8 mouse cellular contexts compared by ENCODE assay signal in the genomic region with DNA sequence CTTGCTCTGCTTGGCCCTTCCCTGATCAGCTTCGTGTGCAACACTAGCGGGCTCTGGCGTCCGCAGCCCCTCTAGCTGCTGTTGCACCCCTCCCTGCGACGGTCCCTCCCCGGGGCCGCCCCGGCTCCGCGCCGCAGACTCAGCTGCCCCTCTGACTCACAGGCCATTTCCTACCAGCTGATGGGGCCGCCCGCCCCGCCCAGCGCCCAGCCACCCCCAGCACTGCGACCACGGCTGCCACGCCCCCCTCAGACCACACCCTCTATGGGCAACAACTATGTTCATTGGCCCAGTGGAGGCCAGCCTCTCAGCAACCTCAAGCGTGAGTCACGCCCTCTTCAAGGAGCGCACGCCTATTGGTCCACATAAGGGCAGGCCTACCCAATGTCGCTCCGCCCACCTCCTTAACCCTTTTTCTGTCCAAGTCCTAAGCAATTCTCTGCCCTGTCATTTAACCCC. TPM values are rescaled to one million over a fixed set of nuclear protein-coding genes. Genes with fewer than 3 reads are reported as not detected.
DNase-seq lines count a peak whose midpoint lies in the region; ATAC-seq and TF ChIP-seq lines count a peak whose summit lies in the region.

No protein-coding gene starts in this region.

- peaks cover 4% of the 10 kb centered on the region for H3K4me1 ChIP-seq in bone marrow, adult 2 months (ENCODE audit: control insufficient read depth, insufficient read depth, low read length)
- H3K4me1 ChIP-seq in embryonic facial prominence, embryonic 15.5 days: peaks cover 32% of the 10 kb centered on the region
- peaks cover 22% of the 10 kb centered on the region for H3K4me1 ChIP-seq in kidney, embryonic 14.5 days (ENCODE audit: control insufficient read depth, insufficient read depth, low read length)
- H3K4me1 ChIP-seq in limb, embryonic 15.5 days: peaks cover 37% of the 10 kb centered on the region

- peaks cover 12% of the 10 kb centered on the region; the same call in 1 of the 2 replicates for H3K36me3 ChIP-seq in embryonic facial prominence, embryonic 15.5 days
- H3K36me3 ChIP-seq in kidney, embryonic 14.5 days (ENCODE audit: control insufficient read depth, insufficient read depth, low read length): peaks cover 6% of the 10 kb centered on the region; the same call in 1 of the 2 replicates
- H3K36me3 ChIP-seq in limb, embryonic 15.5 days: peaks cover 16% of the 10 kb centered on the region

- ATAC-seq in embryonic facial prominence, embryonic 15.5 days (ENCODE audit: insufficient number of reproducible peaks, low FRiP score, low TSS enrichment, low read depth): peak; percentile 99
- ATAC-seq in kidney, embryonic 14.5 days (ENCODE audit: low FRiP score, low TSS enrichment): peak; percentile 97
- ATAC-seq in limb, embryonic 15.5 days (ENCODE audit: insufficient number of reproducible peaks, low FRiP score, low TSS enrichment, low read depth): peak; percentile 97

- under 1% methylated on average over 25 of the region's 25 CpGs for WGBS in bone marrow, adult 2 months
- under 1% methylated on average over 25 of the region's 25 CpGs for WGBS in embryonic facial prominence, embryonic 15.5 days
- WGBS in kidney, embryonic 14.5 days: 1% methylated on average over 23 of the region's 25 CpGs
- under 1% methylated on average over 25 of the region's 25 CpGs for WGBS in limb, embryonic 15.5 days

- peak overlapping the region; percentile 39 for H3K9ac ChIP-seq in embryonic facial prominence, embryonic 15.5 days
- peak overlapping the region; percentile 74 for H3K9ac ChIP-seq in kidney, embryonic 14.5 days (ENCODE audit: low read depth, low read length)
- peak overlapping the region; percentile 68 for H3K9ac ChIP-seq in limb, embryonic 15.5 days

- peak; percentile 91; the same call in 1 of the 2 replicates for TF ChIP-seq POLR2A in bone marrow, adult 2 months (IDR thresholded peaks at IDR 0.05; ENCODE audit: borderline replicate concordance, control insufficient read depth, low read depth, low read length)

- no peaks in the 10 kb centered on the region for H3K9me3 ChIP-seq in embryonic facial prominence, embryonic 15.5 days (replicated peaks)
- H3K9me3 ChIP-seq in kidney, embryonic 14.5 days (ENCODE audit: control insufficient read depth, low read length): no peaks in the 10 kb centered on the region
- no peaks in the 10 kb centered on the region for H3K9me3 ChIP-seq in limb, embryonic 15.5 days

- peak overlapping the region; percentile 75 for H3K4me2 ChIP-seq in embryonic facial prominence, embryonic 15.5 days (replicated peaks)
- peak overlapping the region; percentile 80 for H3K4me2 ChIP-seq in kidney, embryonic 14.5 days (replicated peaks; ENCODE audit: low read depth, low read length)
- peak overlapping the region; percentile 75 for H3K4me2 ChIP-seq in limb, embryonic 15.5 days

- peak; percentile 99 for DNase-seq in 416B (ENCODE audit: low read depth)
- DNase-seq in heart, adult 9 months (ENCODE audit: low spot score in 2 of 2): peak; percentile 96 to 97
- DNase-seq in monocyte, adult 2 months (ENCODE audit: low read depth in 1 of 2, low spot score in 2 of 2): peak; percentile 89 to 92
- DNase-seq in spleen, postnatal 36 days (ENCODE audit: low spot score in 2 of 2): peak; percentile 97 to 98

- H3K27me3 ChIP-seq in embryonic facial prominence, embryonic 15.5 days: no peaks in the 10 kb centered on the region
- H3K27me3 ChIP-seq in kidney, embryonic 14.5 days (ENCODE audit: control insufficient read depth, insufficient read depth, low read length): no peaks in the 10 kb centered on the region
- no peaks in the 10 kb centered on the region for H3K27me3 ChIP-seq in limb, embryonic 15.5 days

- peak overlapping the region; percentile 79 for H3K27ac ChIP-seq in bone marrow, adult 2 months (ENCODE audit: control insufficient read depth, insufficient read depth, low read depth, low read length, poor library complexity)
- H3K27ac ChIP-seq in embryonic facial prominence, embryonic 15.5 days (replicated peaks): peak overlapping the region; percentile 61
- peak overlapping the region; percentile 55 for H3K27ac ChIP-seq in kidney, embryonic 14.5 days (ENCODE audit: low read depth, low read length)
- peak overlapping the region; percentile 88 for H3K27ac ChIP-seq in limb, embryonic 15.5 days

- peak overlapping the region; percentile 72 for H3K4me3 ChIP-seq in bone marrow, adult 2 months (replicated peaks; ENCODE audit: control insufficient read depth, low read depth, low read length)
- H3K4me3 ChIP-seq in embryonic facial prominence, embryonic 15.5 days (replicated peaks): peak overlapping the region; percentile 57
- H3K4me3 ChIP-seq in kidney, embryonic 14.5 days (ENCODE audit: low read length): peak overlapping the region; percentile 69
- peak overlapping the region; percentile 71 for H3K4me3 ChIP-seq in limb, embryonic 15.5 days

- no peak for TF ChIP-seq CTCF in bone marrow, adult 2 months (IDR thresholded peaks at IDR 0.05; ENCODE audit: control insufficient read depth, insufficient read depth, low read length)

RNA-seq across cellular contexts. Expression of a gene that starts 5.9 kb away (rescaled TPM):
- polyA plus RNA-seq in bone marrow, adult 2 months (2011; ENCODE audit: insufficient read depth, insufficient read length, low replicate concordance, missing spikeins): 46.2 and 77.6 TPM in 2 replicates
- 16.9 and 17.2 TPM in 2 replicates for polyA plus RNA-seq in embryonic facial prominence, embryonic 15.5 days (2015; fragmentation: Nextera tagmentation; extraction: Ambion mirVana)
- 6.8 and 8.3 TPM in 2 replicates for polyA plus RNA-seq in kidney, embryonic 14.5 days (2014; fragmentation: Nextera tagmentation; extraction: Ambion mirVana)
- polyA plus RNA-seq in limb, embryonic 15.5 days (2015; fragmentation: Nextera tagmentation; extraction: Ambion mirVana): 14.4 and 14.9 TPM in 2 replicates

RNA-seq across cellular contexts. Expression of a gene that starts 8.6 kb away (rescaled TPM):
- 40.9 and 48.4 TPM in 2 replicates for polyA plus RNA-seq in bone marrow, adult 2 months (2011; ENCODE audit: insufficient read depth, insufficient read length, low replicate concordance, missing spikeins)
- polyA plus RNA-seq in embryonic facial prominence, embryonic 15.5 days (2015; fragmentation: Nextera tagmentation; extraction: Ambion mirVana): 294 and 307 TPM in 2 replicates
- polyA plus RNA-seq in kidney, embryonic 14.5 days (2014; fragmentation: Nextera tagmentation; extraction: Ambion mirVana): 353 and 454 TPM in 2 replicates
- polyA plus RNA-seq in limb, embryonic 15.5 days (2015; fragmentation: Nextera tagmentation; extraction: Ambion mirVana): 286 and 303 TPM in 2 replicates

RNA-seq across cellular contexts. Expression of a gene that starts 14.5 kb away (rescaled TPM):
- 14.7 and 23.6 TPM in 2 replicates for polyA plus RNA-seq in bone marrow, adult 2 months (2011; ENCODE audit: insufficient read depth, insufficient read length, low replicate concordance, missing spikeins)
- 23.4 and 23.9 TPM in 2 replicates for polyA plus RNA-seq in embryonic facial prominence, embryonic 15.5 days (2015; fragmentation: Nextera tagmentation; extraction: Ambion mirVana)
- 14.5 and 21.0 TPM in 2 replicates for polyA plus RNA-seq in kidney, embryonic 14.5 days (2014; fragmentation: Nextera tagmentation; extraction: Ambion mirVana)
- polyA plus RNA-seq in limb, embryonic 15.5 days (2015; fragmentation: Nextera tagmentation; extraction: Ambion mirVana): 22.7 and 23.1 TPM in 2 replicates

RNA-seq across cellular contexts. Expression of a gene that starts 18.6 kb away (rescaled TPM):
- 0.61 and 3.8 TPM in 2 replicates for polyA plus RNA-seq in bone marrow, adult 2 months (2011; ENCODE audit: insufficient read depth, insufficient read length, low replicate concordance, missing spikeins)
- polyA plus RNA-seq in embryonic facial prominence, embryonic 15.5 days (2015; fragmentation: Nextera tagmentation; extraction: Ambion mirVana): 4.9 and 6.3 TPM in 2 replicates
- 5.6 and 9.0 TPM in 2 replicates for polyA plus RNA-seq in kidney, embryonic 14.5 days (2014; fragmentation: Nextera tagmentation; extraction: Ambion mirVana)
- 2.7 and 2.9 TPM in 2 replicates for polyA plus RNA-seq in limb, embryonic 15.5 days (2015; fragmentation: Nextera tagmentation; extraction: Ambion mirVana)

RNA-seq across cellular contexts. Expression of a gene that starts 29.8 kb away (rescaled TPM):
- 12.8 and 19.0 TPM in 2 replicates for polyA plus RNA-seq in bone marrow, adult 2 months (2011; ENCODE audit: insufficient read depth, insufficient read length, low replicate concordance, missing spikeins)
- polyA plus RNA-seq in embryonic facial prominence, embryonic 15.5 days (2015; fragmentation: Nextera tagmentation; extraction: Ambion mirVana): 19.8 and 22.3 TPM in 2 replicates
- polyA plus RNA-seq in kidney, embryonic 14.5 days (2014; fragmentation: Nextera tagmentation; extraction: Ambion mirVana): 11.8 and 16.9 TPM in 2 replicates
- 20.7 and 26.1 TPM in 2 replicates for polyA plus RNA-seq in limb, embryonic 15.5 days (2015; fragmentation: Nextera tagmentation; extraction: Ambion mirVana)

Comparison
In these comparisons a context has a peak if more than half of its experiments do, and no peak if none do; other contexts are left out.
1. Peak in every context shown above with its lines: DNase-seq, ATAC-seq, H3K4me3 ChIP-seq and H3K27ac ChIP-seq.